Mouse (Mus musculus) kidney, postnatal 36 days (tissue): Measurements from ENCODE around the gene Matk.
A peak's percentile ranks its signal among the peaks of the same experiment; 100 is the strongest.

Source experiments
- DNase-seq, 2 experiments: peaks; one replicate each; pipeline ENCODE4 v3.0.0; 2021 to 2022; ENCODE audit warnings: mixed read lengths in 2 of 2

Matk gene

DNA sequence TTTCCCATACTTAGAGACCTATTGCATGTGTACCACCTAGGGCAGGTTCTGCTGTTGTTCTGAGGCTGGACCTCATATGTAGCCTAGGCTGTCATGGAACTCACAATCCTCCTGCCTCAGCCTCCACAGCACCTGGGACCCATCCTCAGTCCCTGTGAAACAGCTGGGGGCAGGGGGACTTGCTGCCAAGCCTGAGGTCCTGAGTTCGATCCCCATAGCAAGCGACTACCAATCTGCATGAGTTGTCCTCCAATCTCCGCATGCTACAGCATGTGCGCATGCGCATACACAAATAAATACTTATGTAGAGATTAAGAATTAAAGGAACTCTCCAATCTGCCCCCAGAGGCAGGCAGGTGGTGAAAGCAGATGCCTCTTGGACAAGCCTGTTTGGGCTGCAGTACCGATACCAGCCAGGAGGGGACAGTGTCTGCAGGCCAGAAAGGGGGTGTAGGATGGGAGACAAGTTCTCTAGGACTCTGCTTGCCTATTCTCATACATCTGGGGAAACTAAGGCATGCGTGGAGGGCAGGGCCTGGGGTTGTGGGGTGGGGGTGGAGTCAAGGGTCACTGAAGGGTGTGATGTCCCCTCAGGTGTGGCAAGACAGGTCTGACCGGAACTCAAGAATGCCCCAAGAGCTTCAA, 34.9 kb downstream of the Matk start:
- DNase-seq, result peak; percentile 49 to 76

DNA sequence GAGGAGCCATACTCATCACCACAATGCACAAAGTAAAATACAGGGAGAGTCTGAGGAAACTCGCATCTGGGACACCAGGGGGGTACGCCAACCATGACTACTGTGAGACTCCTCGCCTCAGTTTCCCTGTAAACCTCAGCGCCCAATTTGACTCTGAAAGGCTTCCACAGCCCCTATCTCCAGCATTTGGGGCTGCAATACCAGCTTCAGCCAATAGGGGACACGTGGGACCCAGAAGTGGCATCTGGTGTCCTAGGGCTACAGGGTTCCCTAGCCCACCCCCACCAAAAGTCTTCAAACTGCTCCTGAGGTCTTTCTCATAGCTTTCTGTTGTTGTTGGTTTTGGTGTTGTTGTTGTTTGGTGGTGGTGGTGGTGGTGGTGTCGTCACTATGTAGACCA, 35.9 kb downstream of the Matk start:
- peak in 1 of 2 experiments; percentile 79 for DNase-seq

DNA sequence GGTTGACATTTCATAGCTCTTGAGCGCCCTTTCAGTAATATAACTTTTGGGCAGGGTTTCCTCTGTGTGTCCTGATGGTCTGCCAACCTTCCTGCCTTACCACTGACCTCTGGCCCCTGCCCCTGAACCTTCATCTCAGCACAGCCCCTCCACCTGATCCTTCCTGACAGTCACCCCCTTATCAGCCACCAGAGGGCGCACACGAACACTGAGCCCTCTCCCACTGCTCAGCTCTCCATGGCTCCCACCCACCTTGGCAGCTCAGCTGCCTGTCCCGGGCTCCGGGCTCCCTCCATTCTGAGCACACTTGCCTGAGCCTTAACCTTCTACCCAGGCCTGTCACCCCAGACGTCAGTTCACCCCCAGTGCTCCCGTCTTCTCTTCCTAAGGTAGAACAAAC, 36.5 kb downstream of the Matk start:
- peak; percentile 63 to 79 for DNase-seq

DNA sequence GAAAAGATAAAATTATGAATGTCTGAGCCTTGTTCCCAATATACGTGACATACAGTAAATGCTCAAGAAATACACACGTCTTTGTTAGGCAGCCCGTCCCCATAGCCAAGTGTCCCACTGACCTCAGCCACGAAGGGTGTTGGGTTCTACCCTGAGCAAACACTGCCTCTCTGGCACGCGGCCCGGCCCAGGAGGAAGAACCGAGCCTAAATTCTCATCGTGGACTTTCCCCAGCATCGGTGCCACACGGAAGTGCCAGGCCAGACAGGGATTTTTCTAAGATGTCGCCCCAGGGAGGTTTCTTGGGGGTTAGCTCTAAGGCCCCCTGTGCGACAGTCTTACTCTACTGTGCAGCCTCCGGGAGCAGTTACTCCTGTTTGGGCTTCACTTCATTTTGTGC, 37.1 kb downstream of the Matk start:
- DNase-seq, result peak; percentile 41 to 76

DNA sequence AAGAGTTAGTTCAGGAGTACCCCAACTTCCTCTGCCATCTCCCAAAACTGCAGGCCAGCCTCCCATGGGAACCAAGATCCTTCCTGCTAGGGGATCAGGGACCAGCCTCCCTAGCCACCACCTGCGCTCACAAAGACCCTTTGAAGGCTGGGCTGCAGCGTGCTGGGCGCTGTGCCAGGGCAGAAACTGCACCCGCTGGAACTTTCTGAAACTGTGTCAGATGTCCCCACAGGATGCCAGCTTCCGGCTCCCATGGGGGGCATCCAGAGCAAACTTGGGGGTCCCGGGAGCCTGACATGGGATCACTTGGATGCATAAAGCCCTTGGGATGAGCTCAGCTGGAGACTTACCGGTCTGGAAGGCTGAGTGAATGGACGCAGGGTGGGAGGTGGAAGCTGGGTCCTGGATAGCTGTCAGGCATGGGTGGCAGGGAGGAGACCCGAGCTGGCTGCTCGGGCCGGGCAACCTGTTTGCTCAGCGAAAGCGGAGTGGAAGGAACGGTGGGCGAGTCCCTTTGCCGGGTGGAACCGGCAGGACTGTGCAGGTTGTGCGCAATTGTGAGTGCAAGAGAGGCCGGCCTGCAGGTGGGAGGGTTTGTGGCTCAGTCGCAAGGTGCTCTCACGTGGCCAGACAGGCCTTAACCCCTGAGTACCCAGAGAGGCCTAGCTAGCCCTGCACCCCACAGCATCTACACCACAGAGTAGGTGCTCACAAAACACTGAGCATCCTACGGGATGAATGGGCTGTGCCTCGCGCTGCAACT, 38.1 kb downstream of the Matk start:
- DNase-seq, result peak; percentile 53 to 56

DNA sequence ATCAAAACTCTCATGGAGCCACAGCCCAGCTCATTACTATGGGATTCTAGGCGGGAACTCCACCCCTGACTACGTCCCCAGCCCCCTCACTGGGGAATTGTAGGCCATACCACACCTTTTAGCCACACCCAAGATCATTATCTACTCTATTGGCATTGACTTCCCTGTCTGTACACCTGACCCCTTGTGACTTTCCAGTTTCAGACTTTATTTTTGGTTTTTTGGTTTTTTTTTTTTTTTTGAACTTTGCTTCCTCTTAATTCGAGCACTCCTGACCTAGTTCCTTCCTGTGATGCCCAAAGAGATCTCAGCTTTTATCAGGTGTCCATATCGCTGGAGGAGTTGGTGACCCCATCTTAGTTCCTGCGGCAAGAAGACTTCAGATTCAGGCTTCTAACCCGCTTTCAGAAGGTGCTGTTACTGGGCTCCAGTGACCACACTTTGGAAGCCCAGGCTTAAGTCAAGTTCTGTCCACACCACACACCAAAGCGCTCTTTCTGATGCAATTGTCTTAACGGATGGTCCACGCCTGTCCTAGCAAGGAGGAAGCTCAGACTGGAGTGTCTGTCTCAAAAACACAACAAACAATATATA, 38.9 kb downstream of the Matk start, which contains the start of gene Tjp3:
TSS of gene Tjp3 (minus strand) at position 71 of the 594 bp plus-strand sequence.
- no peak for DNase-seq

DNA sequence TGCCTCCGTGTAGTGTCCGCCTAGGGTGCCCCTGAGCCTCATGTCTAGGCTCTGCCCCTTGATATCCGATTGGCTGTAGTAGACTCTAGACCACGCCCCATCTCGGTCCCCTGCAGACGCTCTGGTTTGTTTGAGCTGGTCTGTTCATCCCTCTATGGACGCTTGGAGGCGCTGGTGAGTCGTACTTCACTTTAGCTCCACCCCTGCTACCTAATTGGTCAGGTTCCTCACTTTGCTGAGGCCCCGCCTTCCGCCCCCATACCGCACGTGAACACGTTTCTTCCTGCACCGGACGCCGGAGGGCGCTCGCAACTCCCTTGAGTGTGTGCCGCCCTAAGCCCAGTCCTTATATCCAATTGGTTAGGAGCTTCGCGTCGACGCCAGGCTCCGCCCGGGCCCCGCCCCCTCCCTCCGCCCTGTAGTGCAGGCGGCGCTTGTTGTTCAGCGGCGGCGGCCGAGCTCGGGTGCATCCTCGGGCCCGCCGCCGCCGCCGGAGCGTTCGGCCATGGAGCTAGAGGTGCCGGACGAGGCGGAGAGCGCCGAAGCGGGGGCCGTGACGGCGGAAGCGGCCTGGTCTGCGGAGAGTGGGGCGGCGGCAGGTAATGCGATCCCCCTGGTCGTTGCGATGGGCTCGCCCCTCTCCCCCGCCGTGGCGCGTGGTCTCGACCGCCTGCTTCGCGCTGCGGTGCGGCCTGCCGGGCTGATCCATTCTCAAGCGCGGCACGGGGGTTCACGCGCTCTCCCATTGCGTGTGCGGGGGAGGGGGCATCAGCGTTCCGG, 40.0 kb downstream of the Matk start, which contains the start of gene Pip5k1c:
TSS of gene Pip5k1c (plus strand) at position 410 of the 780 bp plus-strand sequence.
- peak; percentile 100 for DNase-seq

DNA sequence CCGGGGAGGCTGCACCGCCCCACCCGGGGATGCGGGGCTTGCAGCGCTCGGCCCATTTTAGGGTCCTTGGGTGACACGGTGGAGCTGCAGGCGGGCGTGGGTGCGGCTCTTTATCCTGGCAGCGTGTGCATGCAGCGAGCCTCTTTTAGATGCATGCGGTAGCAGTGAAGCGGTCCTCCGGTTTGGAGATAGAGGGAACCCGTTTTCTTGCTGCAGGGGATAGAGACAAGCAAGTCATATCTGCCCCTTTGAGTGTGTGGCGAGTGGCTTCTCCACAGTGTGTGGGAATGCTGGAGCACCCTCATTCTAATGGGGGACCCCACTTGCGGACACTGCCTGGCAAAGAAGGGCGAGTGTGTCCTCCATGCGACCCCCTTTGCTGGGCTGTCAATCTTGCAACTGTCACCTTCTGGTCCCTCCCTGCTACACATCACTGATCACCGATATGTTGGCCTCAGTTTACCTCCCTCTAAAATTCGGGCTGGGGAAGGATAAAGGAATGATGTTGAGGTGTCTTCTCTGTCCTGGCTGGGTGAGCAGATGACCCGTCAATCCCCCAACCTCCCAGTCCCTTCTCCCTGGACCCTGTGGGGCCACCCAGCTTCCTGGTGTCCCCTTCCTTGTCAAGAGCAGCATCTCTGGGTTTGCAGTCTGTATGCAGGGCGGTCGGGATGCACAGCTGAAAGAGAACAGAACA, 40.7 kb downstream of the Matk start:
- no peak for DNase-seq

DNA sequence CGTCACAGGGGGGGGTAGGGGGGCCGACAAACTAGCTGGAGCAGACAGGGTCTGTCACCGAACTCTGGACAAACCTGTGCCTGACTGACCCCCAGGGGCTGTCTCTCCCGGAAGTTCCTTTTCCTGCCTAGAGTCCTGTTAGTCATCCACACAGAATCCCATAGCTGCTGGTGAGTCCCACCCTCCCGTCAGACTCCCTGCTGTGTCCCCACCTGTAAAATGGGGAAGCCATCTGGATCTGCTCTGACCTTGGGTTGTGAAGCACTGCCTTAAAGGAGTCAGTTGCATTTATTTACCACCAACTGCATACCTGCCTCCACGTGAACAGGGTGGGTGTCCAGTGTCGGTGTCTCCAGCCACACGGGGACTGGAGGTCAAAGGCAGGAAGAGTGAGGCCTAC, 41.7 kb downstream of the Matk start:
- DNase-seq, result no peak

DNA sequence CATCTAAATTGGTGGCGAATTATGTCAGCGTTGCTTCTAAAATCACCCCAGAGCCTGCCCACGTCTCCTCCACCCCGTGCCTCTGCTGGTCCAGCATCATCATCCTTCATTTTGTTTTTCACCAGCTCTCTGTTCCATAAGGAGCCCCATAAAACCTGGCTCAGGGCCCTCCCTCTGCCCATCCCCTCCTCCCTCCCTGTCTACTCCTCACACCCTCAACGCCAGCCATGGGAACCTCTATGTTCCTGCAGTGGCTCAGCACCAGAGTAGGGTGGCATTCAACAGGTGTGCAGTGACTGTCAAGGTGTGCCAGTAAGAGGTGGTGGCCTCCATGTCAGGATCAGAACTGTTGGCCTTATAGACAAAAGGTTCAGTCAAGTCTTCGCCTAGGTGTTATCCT, 42.5 kb downstream of the Matk start:
- DNase-seq, result no peak

DNA sequence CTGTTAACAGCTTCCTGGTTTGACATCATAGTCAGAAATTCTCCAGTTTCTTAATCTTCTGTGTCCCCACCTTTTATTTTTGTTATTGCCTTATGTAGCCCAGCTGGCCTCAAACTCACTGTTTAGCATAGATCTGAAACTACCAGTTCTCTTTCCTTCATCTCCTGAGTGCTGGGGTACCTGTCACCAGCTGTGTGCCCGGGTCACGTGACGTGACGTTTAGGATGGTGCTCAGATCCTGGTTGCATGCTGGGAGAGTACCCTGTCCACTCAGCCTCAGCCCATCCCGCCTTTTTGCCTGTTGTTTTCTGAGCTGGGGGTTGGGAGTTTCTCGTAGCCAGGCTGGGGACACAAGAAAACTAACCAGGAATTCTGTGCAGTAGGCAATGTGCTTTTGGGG, 44.5 kb downstream of the Matk start:
- DNase-seq, result no peak

DNA sequence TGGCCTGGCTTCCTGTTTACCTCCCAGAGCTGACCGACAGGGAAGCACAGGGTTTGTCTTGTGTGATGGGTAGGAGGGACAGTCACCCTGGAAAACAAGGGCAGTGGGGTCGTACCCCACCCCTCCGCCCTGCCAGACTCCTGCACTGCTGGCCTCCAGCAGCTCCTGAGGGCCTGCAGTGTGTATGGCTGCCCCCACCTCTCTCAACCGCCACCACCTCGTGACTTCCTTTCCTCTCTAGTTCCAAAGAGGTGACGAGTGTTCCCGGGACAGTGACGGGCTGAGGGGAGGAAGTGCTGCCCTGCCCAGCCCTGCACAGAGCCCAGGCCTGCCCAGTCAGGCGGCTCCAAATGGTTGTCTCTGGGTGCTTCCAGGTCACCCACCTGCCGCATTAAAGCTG, 45.1 kb downstream of the Matk start:
- peak; percentile 78 to 84 for DNase-seq

DNA sequence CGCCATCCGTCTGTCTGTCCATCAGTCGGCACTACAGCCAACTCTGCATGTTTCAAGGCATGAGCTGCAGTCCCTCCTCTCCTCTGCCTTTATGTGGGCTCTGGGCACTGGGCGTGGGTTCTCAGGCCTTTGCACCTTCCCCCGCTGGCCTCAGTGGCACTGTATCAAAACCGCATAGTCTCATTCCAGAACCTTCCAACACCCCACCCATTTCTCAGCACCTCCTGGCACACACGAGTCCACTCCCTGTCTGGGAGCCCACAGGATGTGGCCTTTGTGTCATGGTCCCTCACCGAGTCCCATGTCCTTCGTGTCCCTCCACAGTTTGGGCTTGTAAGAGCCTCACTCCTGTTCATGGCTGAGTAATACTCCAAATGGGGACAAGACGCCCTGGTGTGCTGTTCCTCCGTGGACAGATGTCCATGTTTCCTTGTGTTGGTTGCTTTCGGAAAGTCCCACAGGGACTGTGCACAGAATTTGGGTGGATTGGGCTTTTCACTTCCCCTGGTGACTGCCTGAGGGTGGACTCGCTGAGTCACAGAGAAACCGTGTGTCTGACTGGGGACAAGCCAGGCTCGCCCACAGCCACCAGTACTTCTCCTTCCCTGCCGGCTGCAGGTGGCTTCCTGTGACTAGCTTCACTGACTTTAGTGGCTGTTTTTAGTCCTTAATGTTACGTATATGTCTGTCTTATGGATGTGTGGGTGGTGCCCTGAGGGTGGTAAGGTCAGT, 45.8 kb downstream of the Matk start:
- DNase-seq, result no peak

DNA sequence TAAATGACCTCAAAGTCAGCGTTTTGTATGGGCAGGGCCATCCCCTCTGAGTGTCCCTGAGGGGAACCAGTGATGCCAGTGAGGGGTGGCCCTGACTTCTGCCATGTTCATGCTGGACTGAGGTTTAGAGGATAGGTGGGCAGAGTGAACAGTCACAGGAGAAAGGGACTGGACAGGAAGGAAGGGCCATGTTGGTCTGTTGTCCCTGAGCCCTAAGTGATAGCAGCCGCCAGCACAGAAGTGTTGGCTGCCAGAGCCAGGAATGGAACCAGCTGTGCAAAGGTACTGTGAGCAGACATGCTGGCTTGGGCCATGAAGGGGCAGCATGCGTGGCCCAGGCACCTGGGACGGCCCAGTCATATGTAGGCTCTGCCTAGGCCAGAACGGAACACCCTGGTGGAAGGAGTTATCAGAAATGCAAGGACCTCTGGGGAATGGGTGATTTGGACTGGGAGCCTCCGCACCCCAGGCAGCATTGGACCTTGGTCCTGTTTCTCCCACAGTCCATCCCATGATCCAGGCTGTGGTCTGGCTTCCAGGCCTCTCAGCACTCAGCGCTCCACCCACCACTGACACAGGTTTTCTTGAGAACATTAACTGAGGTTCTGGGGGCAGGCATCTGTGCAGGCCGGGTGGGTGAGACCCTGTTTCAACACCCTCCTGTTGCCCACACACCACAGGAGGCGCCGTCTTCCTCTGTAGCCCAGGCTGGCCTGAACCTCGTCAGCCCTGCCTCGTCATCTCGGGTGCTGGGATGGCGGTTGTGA, 47.0 kb downstream of the Matk start:
- DNase-seq, result peak; percentile 79 to 83

DNA sequence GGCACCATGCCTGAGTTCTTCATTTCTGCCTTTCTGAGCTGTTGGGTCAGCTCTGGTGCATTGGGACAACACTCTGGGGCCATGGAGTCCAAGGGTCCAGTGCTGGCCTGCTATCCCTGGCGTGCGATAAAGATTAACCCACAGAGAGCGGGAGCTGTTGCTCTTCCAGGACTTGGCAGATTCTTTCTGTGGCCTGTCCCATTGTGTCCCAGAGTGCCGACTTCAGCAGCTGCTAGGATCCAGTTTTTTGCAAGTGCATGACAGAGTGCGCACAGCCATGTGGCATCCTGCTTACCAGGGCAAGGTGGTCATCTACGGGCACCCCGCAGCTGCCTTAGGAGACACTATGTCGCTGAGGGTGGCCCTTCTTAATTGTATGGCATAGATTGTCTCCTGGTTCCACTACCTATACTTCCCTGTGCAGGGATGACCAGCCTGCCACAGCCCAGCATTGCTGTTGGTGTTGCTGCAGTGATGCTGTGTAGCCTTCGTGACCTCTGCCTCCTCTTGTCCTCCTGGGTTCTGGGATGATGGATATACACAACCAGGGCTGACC, 47.7 kb downstream of the Matk start:
- peak; percentile 75 to 89 for DNase-seq

DNA sequence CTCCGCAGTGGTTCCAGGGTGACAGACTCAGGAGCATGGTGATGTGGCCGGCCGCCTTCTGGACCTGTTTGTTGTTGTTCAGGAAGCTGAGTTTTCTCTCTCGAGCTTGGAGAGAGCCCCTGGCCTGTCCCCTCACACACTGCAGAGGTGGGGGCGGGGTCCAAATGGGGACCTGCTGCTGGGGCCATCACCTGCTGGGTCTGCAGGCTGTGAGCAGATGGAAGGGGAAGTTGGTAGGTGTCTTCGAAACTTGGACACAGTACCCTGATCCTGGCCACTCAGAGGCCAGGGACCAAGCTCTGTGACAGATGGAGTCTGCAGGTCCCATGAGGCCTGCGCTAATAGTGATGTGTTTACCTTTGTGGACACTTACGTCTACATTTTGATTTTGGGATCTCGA, 48.6 kb downstream of the Matk start:
- no peak for DNase-seq

DNA sequence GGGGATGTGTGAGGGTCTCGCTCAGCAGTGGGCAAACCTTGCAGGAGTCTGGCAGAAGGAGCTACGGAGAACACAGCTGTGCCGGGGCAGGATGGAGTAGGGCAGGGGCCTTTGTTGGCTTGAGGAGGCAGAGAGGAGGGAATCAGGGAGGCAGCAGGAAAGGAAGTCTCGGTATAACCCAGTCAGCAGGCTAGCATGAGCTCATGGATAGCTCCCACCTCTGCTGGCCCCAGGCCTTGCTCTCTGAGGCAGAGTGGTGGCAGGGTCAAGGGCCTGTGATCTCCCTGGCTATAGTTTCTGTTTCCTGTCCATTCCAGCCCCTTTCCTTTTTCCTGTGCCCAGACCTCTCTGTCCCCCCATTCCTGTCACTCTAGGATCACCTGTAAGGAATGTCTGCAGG, 49.6 kb downstream of the Matk start:
- DNase-seq, result peak in 1 of 2 experiments; percentile 62

DNA sequence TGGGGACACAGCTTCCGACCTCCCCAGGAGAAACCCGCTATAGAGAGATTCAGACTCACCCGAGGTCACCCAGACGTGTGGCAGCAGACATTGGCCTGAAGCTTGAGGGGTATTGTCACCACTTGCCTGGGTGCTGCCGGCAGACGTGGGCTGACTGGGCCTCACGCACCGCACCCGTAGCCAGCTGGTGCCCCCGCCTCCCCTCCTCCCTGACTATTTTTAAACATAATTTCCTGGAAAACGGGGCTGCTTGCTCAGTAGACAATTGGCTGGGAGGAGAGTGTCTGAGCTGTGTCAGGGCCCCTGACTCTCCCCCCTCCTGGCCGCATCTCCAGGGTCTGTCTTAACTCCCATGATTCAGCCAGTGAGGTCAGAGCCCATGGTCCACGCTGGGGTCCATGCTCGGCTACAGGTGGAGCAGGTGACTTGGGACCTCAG, 50.1 kb downstream of the Matk start:
- DNase-seq, result peak in 1 of 2 experiments; percentile 55

DNA sequence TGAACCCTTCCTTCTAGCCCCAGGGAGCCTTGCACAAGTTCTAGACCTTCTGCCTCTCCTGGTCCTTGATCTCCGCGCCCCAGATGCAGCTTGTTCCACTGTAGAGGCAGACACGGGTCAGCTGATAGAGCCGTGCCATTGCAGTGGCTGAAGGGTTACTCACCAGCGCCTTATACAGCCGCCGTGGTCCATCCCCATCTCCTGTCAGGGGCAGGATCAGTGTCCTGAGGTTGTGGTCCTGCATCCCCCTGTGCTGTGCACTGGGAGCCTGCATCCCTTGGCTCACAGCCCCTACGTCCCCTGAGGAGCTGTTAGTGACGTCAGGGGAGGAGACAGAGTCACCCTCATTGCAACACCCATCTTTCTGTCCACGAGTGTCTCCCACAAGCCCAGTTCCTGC, 50.5 kb downstream of the Matk start:
- DNase-seq, result no peak

DNA sequence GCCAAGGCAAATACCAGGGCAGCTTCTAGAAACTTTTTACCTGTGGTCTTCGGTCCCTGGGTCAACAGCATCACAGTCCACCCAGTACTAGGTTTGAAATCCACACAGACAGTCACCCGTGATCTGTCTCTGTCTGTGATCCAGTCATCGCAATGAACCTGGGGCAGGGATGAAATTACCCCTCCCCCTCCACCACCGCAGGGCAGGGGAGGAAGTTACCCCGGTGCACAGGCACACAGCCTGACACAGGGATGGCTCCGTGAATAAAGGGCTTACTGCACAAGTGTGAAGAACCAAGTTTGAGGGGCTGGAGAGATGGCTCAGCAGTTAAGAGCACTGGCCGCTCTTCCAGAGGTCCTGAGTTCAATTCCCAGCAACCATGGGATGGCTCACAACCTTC, 51.0 kb downstream of the Matk start:
- no peak for DNase-seq
